Mouse (Mus musculus) CH12.LX (cell line): Measurements from ENCODE around the gene Itpr1.

Source experiments
- CTCF ChIP-seq, 2 experiments: IDR thresholded peaks in 1 of 2; conservative IDR thresholded peaks in 1 of 2; 2 replicates each; pipeline ENCODE4 v1.5.1; 2011 to 2012; ENCODE audit warnings: low read depth in 2 of 2, low read length in 2 of 2, improper control_type of control experiment in 1 of 2, inconsistent platforms in 1 of 2, mild to moderate bottlenecking in 1 of 2, moderate library complexity in 1 of 2
- EP300 ChIP-seq: IDR thresholded peaks from 2 replicates; pipeline ENCODE4 v1.6.1; 2011; ENCODE audit warnings: low read length, improper control_type of control experiment
- MAFK ChIP-seq: IDR thresholded peaks from 2 replicates; pipeline ENCODE4 v1.6.1; 2011; ENCODE audit warnings: low read length, improper control_type of control experiment; ENCODE audit not compliant: insufficient replicate concordance
- MAZ ChIP-seq: IDR thresholded peaks from 2 replicates; pipeline ENCODE4 v1.6.1; 2012; ENCODE audit warnings: low read depth, mild to moderate bottlenecking, inconsistent platforms, low read length, improper control_type of control experiment, moderate library complexity
- MYC ChIP-seq: IDR thresholded peaks from 2 replicates; pipeline ENCODE4 v1.6.1; 2011; ENCODE audit warnings: low read depth, mild to moderate bottlenecking, improper control_type of control experiment, low read length
- NRF1 ChIP-seq: IDR thresholded peaks from 2 replicates; pipeline ENCODE4 v1.6.1; 2014; ENCODE audit warnings: low read depth, mild to moderate bottlenecking, inconsistent platforms, low read length, improper control_type of control experiment, moderate library complexity
- POLR2A ChIP-seq: IDR thresholded peaks from 2 replicates; pipeline ENCODE4 v1.6.1; 2011; ENCODE audit warnings: low read depth, mild to moderate bottlenecking, improper control_type of control experiment, low read length
- SIN3A ChIP-seq: IDR thresholded peaks from 2 replicates; pipeline ENCODE4 v1.6.1; 2012; ENCODE audit warnings: low read length, improper control_type of control experiment, inconsistent platforms
- SMC3 ChIP-seq: IDR thresholded peaks from 2 replicates; pipeline ENCODE4 v1.6.1; 2011; ENCODE audit warnings: low read depth, low read length, improper control_type of control experiment
- TCF12 ChIP-seq: IDR thresholded peaks from 2 replicates; pipeline ENCODE4 v1.6.1; 2014; ENCODE audit warnings: low read depth, mild to moderate bottlenecking, inconsistent platforms, low read length, improper control_type of control experiment
- ZC3H11A ChIP-seq: IDR thresholded peaks from 2 replicates; pipeline ENCODE4 v1.6.1; 2012; ENCODE audit warnings: low read depth, mild to moderate bottlenecking, inconsistent platforms, low read length, improper control_type of control experiment
- ZNF384 ChIP-seq: IDR thresholded peaks from 2 replicates; pipeline ENCODE4 v1.6.1; 2012; ENCODE audit warnings: low read depth, low read length, improper control_type of control experiment, inconsistent platforms

GRCm38 (mm10) chr6:108531324-108532311 is 318.7 kb downstream of the Itpr1 start:
- TF ChIP-seq NRF1 = no peak
- TF ChIP-seq POLR2A = no peak
- no peak for TF ChIP-seq CTCF (conservative IDR thresholded peaks at IDR 0.05 in 1 of 2, IDR thresholded peaks at IDR 0.05 in 1 of 2; ENCODE audit: low read depth in 2 of 2, low read length in 2 of 2)
- TF ChIP-seq TCF12 = no peak
- TF ChIP-seq ZNF384 = no peak
- no peak for TF ChIP-seq ZC3H11A
- no peak for TF ChIP-seq EP300
- no peak for TF ChIP-seq SIN3A
- no peak for TF ChIP-seq MYC
- no peak for TF ChIP-seq SMC3
- TF ChIP-seq MAZ = no peak
- no peak for TF ChIP-seq MAFK
